Mouse (Mus musculus) cerebellum, postnatal 10 days (tissue): ENCODE results near the gene Tcf21.

ENCODE experiments used
- DNase-seq, 2 experiments: peaks; one replicate each; pipeline ENCODE4 v3.0.0; 2021; ENCODE audit warnings: mixed read lengths in 2 of 2

The Tcf21 gene

GRCm38 (mm10) chr10:22815461-22816236, 4.3 kb downstream of the Tcf21 start:
- peak in 1 of 2 experiments; percentile 20 for DNase-seq

GRCm38 (mm10) chr10:22814771-22815170, 5.2 kb downstream of the Tcf21 start:
- DNase-seq, result no peak

GRCm38 (mm10) chr10:22814294-22814693, 5.7 kb downstream of the Tcf21 start:
- no peak for DNase-seq

- no peak for DNase-seq
These were observed 6.5 kb downstream of the Tcf21 start for GRCm38 (mm10) chr10:22813317-22813960.

GRCm38 (mm10) chr10:22811921-22812320, 8.1 kb downstream of the Tcf21 start:
- DNase-seq, result peak; percentile 37 to 58

- DNase-seq, result no peak
These were observed 37.3 kb downstream of the Tcf21 start for GRCm38 (mm10) chr10:22782684-22783083.

GRCm38 (mm10) chr10:22781466-22781865, 38.5 kb downstream of the Tcf21 start:
- DNase-seq, result peak; percentile 30 to 32

GRCm38 (mm10) chr10:22777939-22778338, 42.0 kb downstream of the Tcf21 start:
- DNase-seq, result peak; percentile 67 to 71

- DNase-seq, result peak; percentile 84 to 89
These were observed 43.8 kb downstream of the Tcf21 start for GRCm38 (mm10) chr10:22776007-22776698.

- DNase-seq, result no peak
These were observed 44.5 kb downstream of the Tcf21 start for GRCm38 (mm10) chr10:22775456-22775855.

GRCm38 (mm10) chr10:22774626-22775025, 45.3 kb downstream of the Tcf21 start:
- no peak for DNase-seq
